Mouse (Mus musculus): Measurements from ENCODE around the gene Hyal2.

The Hyal2 gene

GRCm38 (mm10) chr9:107583174-107583573 is 15.4 kb downstream of the Hyal2 start:
- Histone ChIP-seq H3K36me3 (ENCODE audit: control insufficient read depth, insufficient read depth, low read length, poor library complexity, severe bottlenecking) (no peaks in the 10 kb centered on the region), H3K27me3 (ENCODE audit: control insufficient read depth, insufficient read depth, low read length, poor library complexity, severe bottlenecking) (no peaks in the 10 kb centered on the region)
- no peak for DNase-seq (ENCODE audit: low read depth, low spot score)

GRCm38 (mm10) chr9:107586504-107586903 is 18.8 kb downstream of the Hyal2 start:
- H3K27me3 ChIP-seq (ENCODE audit: control insufficient read depth, insufficient read depth, low read length, poor library complexity, severe bottlenecking) = no peaks in the 10 kb centered on the region
- DNase-seq (ENCODE audit: low read depth, low spot score) = no peak
- H3K36me3 ChIP-seq (ENCODE audit: control insufficient read depth, insufficient read depth, low read length, poor library complexity, severe bottlenecking) = peaks cover 6% of the 10 kb centered on the region; the same call in 1 of the 2 replicates

DNA sequence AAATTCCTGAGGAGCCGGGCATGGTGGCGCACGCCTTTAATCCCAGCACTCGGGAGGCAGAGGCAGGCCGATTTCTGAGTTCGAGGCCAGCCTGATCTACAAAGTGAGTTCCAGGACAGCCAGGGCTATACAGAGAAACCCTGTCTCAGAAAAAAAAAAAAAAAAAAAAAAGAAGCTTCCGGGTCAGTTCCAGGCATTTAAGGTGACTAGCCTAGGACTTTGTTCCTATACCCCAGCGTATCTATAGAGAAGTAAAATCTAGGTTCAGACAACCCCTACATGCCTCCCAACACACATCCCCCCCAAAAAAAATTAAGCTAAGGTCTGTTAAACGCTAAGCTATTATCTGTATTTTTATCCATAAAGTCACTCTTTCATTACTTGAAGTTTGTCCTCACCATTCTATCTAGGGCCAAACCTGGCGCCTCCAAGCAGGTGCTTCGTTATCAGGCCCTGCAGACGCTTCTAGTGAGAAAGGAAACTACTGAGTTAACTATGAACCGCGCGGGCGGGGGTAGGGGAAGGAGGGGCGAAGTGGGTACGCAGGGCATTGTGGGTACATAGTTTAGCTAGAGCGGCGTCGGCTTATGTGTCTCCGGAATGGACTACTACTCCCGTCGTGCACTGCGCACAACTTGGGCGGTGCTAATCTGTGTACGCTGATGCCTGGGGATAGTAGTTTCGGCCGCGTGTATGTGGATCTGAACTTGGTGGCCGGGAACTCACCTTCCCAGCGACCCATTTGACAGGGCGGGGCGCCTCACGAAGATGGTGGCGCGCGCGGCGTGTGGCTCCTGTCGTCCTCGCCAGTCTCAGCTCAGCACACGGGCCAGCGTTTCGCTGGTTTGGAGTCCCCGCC is 19.5 kb downstream of the Hyal2 start, which contains the start of gene Ifrd2:
Ifrd2 (plus strand) TSS at position 669 of the 859 bp plus-strand sequence.
- peaks cover 8% of the 10 kb centered on the region for H3K36me3 ChIP-seq (ENCODE audit: control insufficient read depth, insufficient read depth, low read length, poor library complexity, severe bottlenecking)
- DNase-seq (ENCODE audit: low read depth, low spot score) = peak; percentile 99
- no peaks in the 10 kb centered on the region for H3K27me3 ChIP-seq (ENCODE audit: control insufficient read depth, insufficient read depth, low read length, poor library complexity, severe bottlenecking)

DNA sequence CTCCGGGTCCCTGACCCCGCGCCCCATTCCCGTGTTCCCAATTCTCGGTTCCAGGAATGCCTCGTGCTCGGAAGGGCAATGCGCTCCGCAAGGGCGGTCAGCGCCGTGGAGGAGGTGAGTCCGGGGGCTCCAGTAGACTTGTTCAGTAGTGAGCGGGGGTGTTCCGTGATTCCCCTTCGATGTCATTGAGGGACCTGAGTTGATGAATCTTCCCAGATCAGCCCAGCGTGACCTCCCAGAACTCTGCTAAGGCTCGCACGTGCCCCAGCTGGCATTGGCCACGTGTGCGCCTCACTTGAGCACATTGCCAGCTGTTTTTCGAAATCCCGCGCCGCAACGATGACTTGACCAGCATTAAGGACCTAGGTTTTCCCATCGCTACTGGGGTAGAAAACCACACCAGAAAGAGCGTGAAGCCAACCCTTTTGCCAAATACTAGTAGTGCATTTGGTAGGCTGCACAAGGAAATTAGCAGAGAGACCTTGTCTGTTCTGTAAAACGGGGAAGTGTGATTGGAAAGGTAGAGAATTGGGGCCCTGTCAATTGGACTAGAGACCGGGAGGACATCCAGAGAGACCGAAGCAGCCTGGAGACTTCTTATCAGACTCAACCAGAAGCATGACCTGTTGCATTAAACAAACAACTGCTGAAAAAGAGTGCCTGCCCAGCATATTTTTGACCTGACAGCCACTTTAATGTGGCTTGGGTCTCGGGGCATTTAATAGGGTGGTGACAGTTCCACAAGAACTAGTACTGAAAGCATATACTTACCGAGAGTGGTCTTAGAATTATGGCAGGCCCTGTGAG is 20.3 kb downstream of the Hyal2 start:
- no peaks in the 10 kb centered on the region for H3K27me3 ChIP-seq (ENCODE audit: control insufficient read depth, insufficient read depth, low read length, poor library complexity, severe bottlenecking)
- DNase-seq (ENCODE audit: low read depth, low spot score) = no peak
- peaks cover 8% of the 10 kb centered on the region for H3K36me3 ChIP-seq (ENCODE audit: control insufficient read depth, insufficient read depth, low read length, poor library complexity, severe bottlenecking)

- DNase-seq (ENCODE audit: low read depth, low spot score) = no peak
- H3K27me3 ChIP-seq (ENCODE audit: control insufficient read depth, insufficient read depth, low read length, poor library complexity, severe bottlenecking) = no peaks in the 10 kb centered on the region
- peaks cover 11% of the 10 kb centered on the region for H3K36me3 ChIP-seq (ENCODE audit: control insufficient read depth, insufficient read depth, low read length, poor library complexity, severe bottlenecking)
Observed at GRCm38 (mm10) chr9:107590058-107590772, 22.5 kb downstream of the Hyal2 start.

GRCm38 (mm10) chr9:107590773-107591060 is 23.0 kb downstream of the Hyal2 start:
- H3K27me3 ChIP-seq (ENCODE audit: control insufficient read depth, insufficient read depth, low read length, poor library complexity, severe bottlenecking) = no peaks in the 10 kb centered on the region
- H3K36me3 ChIP-seq (ENCODE audit: control insufficient read depth, insufficient read depth, low read length, poor library complexity, severe bottlenecking) = peaks cover 11% of the 10 kb centered on the region
- DNase-seq (ENCODE audit: low read depth, low spot score) = no peak

DNA sequence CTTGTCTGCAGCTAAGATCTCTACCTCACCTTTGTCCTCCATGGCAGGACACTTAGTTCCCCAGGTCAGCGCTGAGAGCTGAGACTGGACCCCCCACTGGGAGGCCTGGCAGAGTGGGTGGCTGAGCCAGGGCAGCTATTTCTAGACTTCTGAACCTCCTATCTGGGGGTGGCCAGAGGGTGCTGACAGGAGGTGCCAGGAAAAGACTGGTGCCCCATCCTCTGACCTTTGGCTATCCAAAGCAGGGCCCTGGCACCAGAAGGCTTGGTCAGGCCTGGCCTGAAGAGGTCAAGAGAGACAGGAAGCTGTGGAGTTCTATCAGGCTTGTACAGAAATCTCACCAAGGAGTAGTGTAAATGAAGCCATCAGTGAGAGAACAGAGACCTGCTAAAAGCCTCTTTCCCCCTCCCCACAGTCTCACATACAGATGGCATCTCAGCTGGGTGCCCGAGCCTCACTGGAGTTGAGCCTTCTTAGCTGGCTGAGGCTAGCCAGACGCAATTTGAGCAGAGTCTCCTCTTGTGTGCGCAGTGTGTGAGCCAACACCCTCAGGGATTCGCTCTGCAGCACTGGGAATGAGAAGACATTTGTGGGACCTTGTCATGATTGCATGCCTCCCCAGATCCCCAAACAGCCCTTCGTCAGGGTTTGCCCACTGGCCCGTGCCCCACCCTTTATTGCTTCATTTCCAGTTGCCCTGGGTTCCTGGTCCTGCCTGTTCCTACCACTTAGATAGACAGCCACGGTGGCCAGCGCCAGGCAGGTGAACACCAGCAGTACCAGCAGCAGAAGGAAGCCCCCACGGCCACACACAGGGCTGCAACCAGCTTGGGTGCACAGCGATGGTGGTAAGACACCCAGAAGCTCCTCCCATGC is 25.6 kb downstream of the Hyal2 start:
- Histone ChIP-seq H3K36me3 (ENCODE audit: control insufficient read depth, insufficient read depth, low read length, poor library complexity, severe bottlenecking) (peaks cover 11% of the 10 kb centered on the region), H3K27me3 (ENCODE audit: control insufficient read depth, insufficient read depth, low read length, poor library complexity, severe bottlenecking) (no peaks in the 10 kb centered on the region)
- no peak for DNase-seq (ENCODE audit: low read depth, low spot score)

DNA sequence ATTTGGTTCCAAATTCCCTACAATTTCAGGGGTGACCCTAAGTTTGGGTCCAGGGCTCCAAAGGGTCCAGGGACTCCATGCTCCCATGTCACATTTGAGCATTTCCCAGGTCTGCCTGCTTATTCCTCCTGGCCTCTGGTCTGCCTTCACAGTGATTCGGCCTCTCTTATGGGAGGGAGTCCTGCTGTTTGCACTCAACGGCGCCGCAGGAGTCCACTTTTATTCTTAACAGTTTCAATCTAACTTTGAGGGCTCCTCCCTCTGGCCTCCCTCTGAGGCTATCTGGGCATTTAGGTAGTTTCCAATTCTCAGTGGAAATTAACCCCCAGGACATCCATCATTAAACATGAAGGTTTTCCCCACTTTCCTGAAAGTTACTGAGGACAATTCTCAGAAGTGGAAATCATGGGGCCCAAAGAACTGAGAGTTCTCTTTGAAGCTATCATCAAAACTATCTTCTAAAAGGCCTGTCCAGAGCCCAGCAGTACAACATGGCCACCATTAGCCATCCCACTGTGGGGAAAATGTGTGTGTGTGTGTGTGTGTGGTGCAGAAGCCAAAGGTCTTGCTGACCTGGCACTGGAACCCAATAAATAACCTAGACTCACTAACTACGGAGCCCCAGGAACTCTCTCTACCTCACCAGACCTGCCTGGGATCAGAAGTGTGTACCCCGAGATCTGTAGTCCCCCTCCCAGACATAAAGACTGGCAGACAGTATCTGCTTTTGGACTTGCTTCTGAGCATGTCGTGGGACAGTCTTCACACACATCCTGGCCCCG is 26.7 kb downstream of the Hyal2 start:
- DNase-seq (ENCODE audit: low read depth, low spot score) = no peak
- Histone ChIP-seq H3K36me3 (ENCODE audit: control insufficient read depth, insufficient read depth, low read length, poor library complexity, severe bottlenecking) (peaks cover 11% of the 10 kb centered on the region), H3K27me3 (ENCODE audit: control insufficient read depth, insufficient read depth, low read length, poor library complexity, severe bottlenecking) (no peaks in the 10 kb centered on the region)

- DNase-seq (ENCODE audit: low read depth, low spot score) = no peak
- Histone ChIP-seq H3K36me3 (ENCODE audit: control insufficient read depth, insufficient read depth, low read length, poor library complexity, severe bottlenecking) (peaks cover 3% of the 10 kb centered on the region), H3K27me3 (ENCODE audit: control insufficient read depth, insufficient read depth, low read length, poor library complexity, severe bottlenecking) (no peaks in the 10 kb centered on the region)
Observed at GRCm38 (mm10) chr9:107596619-107597569, 29.1 kb downstream of the Hyal2 start.

DNA sequence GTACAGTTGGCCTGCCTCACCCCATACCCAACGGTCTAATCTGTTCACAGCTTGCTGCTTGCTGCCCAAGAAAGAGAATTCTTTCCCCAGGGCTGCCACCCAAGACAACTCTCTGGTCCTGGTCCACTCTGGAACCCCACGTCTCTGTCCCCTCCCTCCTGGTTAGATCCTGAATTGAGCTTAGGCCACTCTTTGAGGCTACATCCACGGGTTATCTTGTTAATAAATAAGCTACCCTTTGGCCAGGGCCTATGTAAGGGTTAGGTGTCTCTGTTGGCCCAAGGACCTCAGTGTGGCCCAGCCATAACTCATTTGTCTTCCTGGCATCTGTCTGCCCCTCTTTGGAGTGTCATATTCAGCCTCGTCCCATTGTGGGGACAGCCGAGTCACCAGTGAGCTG is 30.6 kb downstream of the Hyal2 start:
- peaks cover 3% of the 10 kb centered on the region; the same call in 1 of the 2 replicates for H3K36me3 ChIP-seq (ENCODE audit: control insufficient read depth, insufficient read depth, low read length, poor library complexity, severe bottlenecking)
- DNase-seq (ENCODE audit: low read depth, low spot score) = no peak

GRCm38 (mm10) chr9:107599433-107599832 is 31.7 kb downstream of the Hyal2 start:
- Histone ChIP-seq H3K27me3 (ENCODE audit: control insufficient read depth, insufficient read depth, low read length, poor library complexity, severe bottlenecking) (no peaks in the 10 kb centered on the region), H3K36me3 (ENCODE audit: control insufficient read depth, insufficient read depth, low read length, poor library complexity, severe bottlenecking) (no peaks in the 10 kb centered on the region)
- DNase-seq (ENCODE audit: low read depth, low spot score) = no peak

More for the DNA sequence above, 30.6 kb downstream of the Hyal2 start:
- no peaks in the 10 kb centered on the region for H3K27me3 ChIP-seq (ENCODE audit: control insufficient read depth, insufficient read depth, low read length, poor library complexity, severe bottlenecking)

DNA sequence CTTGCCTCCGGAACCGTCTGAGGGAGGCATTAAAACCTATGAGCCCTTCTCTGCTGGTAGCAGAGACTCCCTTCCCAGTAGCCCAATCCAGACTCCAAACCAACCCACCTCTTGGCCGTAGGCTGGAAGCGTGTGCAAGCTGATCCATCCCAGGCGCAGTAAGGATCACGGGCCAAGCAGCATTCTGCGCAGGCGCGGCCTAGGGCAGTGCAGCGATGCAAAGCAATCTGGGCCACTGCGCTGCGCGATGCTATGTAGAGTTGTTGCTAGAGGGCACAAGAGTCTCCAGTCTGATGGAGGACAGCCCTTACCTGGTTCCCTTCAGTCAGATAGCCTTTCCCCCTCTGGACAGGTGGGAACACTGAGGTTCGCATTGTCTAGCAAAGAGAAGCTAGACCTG is 32.1 kb downstream of the Hyal2 start:
- H3K27me3 ChIP-seq (ENCODE audit: control insufficient read depth, insufficient read depth, low read length, poor library complexity, severe bottlenecking) = no peaks in the 10 kb centered on the region
- H3K36me3 ChIP-seq (ENCODE audit: control insufficient read depth, insufficient read depth, low read length, poor library complexity, severe bottlenecking) = no peaks in the 10 kb centered on the region
- DNase-seq (ENCODE audit: low read depth, low spot score) = no peak

DNA sequence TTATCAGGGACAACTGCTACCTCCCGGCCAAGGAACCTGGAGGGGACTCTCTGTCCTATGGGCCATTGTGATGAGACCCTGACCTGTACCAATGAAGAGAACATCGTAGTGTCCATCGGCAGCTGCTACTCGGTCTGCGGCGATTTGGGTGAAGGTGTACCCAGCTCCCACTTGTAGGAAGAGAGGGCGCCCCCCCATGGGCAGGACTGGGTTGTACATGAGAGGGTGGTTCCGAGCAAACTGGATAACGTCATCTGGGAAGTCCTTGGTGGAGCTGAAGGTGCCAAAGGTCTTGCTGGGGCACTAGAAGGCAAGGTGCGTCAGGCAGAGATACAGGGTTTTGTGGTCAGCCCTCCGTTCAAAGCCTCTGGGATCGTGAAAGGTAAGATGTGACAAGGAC is 33.0 kb downstream of the Hyal2 start:
- Histone ChIP-seq H3K36me3 (ENCODE audit: control insufficient read depth, insufficient read depth, low read length, poor library complexity, severe bottlenecking) (no peaks in the 10 kb centered on the region), H3K27me3 (ENCODE audit: control insufficient read depth, insufficient read depth, low read length, poor library complexity, severe bottlenecking) (no peaks in the 10 kb centered on the region)
- DNase-seq (ENCODE audit: low read depth, low spot score) = no peak

Data from splenic B cell, adult 2 months (primary cell).